Mouse (Mus musculus) left cerebral cortex, adult 9 months (tissue): ENCODE data around the gene Irs1.

Source experiments
- DNase-seq, 2 experiments: peaks; one replicate each; pipeline ENCODE4 v3.0.0; 2022; ENCODE audit warnings: low spot score in 2 of 2

The Irs1 gene

DNA sequence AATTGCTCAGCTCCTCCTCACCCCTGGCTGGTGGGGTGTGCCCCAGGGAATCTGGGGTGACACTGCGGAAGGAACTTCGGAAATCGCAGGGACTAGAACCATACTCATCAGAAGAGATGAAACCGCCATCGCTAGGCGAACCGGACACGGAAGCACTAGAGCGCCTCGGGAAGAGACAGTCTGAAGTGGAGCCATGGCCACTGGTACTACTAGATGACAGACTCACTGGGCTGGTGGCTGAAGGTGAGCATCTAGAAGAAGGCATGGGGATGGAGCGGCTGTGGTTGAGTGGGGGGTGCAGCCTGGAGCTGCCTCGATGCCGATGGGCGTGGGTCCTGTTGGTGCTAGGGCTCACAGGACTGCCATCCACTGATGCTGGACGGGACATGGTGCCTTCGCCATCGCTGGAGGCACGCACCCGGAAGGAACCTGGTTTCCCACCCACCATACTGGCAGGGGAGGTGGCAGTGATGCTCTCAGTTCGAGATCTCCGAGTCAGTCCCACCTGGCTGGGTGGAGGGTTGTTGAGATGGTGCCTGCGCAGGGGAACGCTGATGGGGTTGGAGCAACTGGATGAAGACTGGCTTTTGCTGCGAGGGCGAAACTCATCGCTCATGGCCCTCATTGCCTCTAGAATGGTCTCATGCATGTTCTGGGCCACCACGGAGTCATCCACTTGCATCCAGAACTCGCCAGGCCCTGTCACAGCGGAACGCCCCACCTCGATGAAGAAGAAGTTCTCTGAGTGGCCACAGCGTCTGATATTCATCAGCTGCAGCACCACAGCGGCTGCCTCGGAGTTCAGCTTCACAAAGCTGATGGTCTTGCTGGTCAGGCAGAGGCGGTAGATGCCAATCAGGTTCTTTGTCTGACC is 1.9 kb downstream of the Irs1 start:
- peak in 1 of 2 experiments; percentile 15 for DNase-seq

DNA sequence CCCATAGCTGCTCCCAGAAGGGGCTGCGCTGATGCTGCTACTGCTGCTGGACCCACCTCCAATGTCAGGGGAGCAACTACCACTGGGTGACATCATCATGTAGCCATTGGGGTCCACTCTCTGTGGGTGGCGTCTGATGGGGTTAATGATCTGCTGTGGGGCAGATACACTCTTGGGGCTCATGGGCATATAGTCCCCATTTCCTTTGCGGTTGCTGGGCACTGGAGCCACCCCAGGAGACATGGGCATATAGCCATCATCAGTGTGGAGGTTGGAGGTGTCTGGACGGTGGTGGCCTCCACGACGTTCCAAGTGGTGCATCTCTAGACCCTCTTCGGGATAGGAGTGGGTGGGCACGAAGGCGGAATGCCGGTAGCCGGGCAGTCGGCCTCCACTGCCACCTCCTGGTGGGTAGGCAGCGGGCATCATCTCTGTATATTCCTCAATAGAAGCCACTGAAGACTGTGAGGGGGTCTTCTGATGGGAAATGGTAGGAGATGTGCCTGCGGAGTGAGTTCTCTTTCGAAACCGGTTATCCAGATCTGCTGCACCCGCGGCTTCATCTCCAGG is 2.7 kb downstream of the Irs1 start:
- DNase-seq: peak in 1 of 2 experiments; percentile 6

DNA sequence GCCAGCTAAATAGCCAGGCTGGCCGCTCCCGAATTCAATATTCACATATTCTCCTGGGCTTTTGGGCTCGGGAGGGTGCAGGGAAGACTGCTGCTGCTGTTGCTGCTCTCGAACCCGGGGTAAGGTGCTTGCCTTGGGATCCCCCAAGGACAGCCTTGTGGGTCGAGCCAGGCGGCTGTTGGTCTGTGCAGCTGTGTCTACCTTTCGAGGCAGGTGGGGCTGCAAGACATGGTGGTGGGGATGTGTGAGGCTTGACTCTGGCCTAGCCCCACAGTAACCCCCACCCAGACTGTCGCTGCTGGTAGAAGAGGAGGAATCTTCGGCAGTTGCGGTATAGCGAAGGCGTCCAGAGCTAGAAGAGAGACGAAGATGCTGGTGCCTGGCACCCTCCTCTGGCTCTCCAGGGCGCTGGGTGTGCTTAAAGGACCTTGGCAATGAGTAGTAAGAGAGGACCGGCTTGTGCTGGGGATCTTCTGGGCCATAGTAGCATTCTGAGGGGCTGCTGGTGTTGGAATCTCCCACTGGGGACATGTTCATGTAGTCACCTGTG is 3.4 kb downstream of the Irs1 start:
- no peak for DNase-seq

DNA sequence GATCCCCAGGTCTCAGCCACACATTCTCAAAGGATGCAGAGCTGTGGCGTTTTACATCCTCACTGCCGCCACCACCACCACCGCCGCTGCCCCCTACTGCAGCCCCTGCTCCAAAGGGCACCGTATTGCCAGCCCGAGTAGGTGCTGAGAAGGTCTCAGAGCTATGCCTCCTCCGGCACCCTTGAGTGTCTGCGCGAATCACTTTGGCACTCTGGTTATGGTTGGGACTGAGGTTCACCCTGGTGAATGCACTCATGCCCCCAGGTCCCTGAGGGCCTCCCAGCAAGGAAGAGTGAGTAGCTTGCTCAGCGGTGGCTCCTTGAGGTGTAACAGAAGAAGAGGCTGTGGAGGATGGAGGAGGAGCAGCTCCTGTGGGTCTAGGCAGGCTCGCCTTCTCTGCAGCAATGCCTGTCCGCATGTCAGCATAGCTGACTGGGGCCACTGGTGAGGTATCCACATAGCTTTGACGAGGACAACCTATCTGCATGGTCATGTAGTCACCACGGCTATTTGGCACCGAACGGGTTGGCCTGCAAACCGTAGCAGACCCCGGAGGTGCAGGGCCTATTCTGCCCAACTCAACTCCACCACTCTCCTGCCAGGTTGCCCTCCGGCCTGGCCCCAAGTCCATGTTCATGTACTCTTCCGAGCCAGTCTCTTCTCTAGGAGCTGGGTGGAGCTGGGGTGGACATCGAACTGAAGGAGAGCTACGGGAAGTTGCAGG is 4.0 kb downstream of the Irs1 start:
- DNase-seq: peak in 1 of 2 experiments; percentile 18

GRCm38 (mm10) chr1:82286190-82287051 is 4.8 kb downstream of the Irs1 start:
- no peak for DNase-seq

DNA sequence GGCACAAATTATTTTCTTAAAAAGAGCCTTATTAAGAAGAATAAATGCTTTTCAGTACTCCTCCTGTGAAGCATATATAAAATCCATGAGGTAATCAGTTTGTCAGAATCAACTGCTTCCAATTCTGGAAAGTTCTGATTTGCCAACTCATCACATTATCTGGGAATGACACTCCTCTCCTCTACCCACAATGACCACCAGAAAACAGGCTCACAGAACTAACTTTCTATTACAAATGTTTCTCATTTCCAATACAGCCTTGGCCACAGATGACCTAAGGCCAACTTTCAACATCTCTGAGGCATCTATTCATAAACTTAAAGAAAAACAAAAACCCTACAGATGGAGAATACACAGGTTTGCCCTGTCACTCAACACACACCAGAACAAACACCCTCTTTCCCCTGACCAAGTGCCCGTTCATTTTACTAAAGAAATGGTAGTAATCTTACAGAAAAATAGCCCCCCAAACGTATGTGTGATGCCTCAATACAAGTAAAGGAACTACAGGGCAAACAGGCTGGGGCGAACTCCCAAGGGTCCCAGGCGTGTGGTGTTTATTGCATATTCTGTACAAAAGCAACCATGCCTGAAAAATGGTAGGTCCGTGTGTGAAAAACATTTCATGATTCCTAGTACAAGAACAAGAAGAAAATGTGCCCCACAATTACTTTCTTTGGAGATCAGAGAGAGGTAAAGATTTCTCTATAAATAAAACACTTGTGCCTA is 5.6 kb downstream of the Irs1 start:
- no peak for DNase-seq

GRCm38 (mm10) chr1:82284403-82284802 is 6.8 kb downstream of the Irs1 start:
- DNase-seq: no peak

DNA sequence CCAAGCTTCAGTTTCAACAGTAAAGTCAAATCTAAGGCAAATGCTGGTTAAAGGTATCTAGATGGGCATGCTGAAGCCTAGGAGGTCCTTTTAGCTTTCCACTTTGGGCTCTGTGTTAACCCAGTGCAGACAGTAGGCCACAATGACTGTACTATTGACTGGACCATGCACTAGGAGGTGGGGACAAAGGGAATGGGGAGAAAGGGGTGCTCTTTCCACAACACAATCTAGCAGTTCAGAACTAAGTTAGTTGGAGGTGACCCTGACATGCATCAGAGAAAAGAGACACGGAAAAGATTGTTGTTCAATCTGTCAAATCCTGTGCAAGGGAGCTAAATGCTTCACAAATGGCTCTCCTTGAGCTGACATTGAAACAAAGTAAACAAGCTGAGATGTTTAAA is 7.3 kb downstream of the Irs1 start:
- peak in 1 of 2 experiments; percentile 20 for DNase-seq

- DNase-seq: peak; percentile 69 to 86
These were observed 8.1 kb downstream of the Irs1 start for GRCm38 (mm10) chr1:82282992-82283611.

DNA sequence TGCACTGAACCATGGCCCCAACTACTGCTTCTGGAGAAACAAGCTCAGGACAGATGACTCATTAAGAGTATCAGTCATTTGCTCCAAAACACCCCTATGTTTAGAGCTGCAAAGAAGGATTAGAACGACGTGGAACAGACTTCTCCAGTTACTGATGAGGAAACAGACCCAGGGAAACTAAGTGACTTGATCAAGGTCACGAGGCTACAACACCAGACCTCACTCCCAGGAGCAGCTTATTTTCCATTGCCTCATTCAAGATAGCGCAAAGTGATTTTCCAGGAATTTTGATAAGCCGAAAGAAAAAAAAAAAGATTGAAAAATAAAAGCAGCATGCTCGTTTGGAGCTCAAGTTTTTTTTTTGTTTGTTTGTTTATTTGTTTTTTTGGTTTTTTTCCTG is 9.4 kb downstream of the Irs1 start:
- DNase-seq: no peak

DNA sequence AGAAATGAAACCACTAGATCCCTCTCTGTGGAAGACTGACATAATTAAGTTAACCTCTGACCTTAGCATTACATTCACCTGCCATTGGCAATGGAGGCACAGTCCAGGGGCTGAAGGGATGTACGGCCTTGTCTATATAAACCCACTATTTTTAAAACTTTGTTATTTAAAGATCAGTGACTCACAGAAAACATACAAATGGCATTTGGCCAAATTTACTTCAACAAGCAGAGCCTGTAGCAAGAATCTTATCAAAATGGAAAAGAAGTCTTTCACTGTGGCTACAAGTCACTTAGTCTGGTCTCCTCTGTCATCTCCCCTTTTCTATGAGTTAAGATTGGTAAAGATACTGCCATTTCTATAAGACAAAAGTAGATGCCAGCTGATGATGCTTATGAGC is 11.4 kb downstream of the Irs1 start:
- DNase-seq: no peak

DNA sequence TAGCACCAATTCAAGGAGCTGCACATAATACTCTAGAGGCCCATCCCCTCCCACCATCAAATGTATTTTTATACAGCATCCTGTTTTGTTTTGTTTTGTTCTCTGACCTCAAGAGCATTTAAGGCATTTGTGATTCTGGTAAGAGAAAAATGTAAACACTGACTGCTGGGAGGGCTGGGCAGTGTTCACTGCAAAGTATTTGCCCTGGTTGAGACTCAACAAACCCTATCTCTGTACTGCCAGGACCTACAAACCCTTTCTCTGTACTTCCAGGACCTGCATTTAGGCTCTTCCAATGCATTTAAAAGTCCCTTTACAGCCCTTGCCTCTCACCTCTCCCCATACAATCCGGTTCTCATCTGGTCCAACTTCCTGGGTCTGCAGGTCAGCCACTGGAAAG is 16.9 kb downstream of the Irs1 start:
- no peak for DNase-seq

GRCm38 (mm10) chr1:82273529-82273928 is 17.7 kb downstream of the Irs1 start:
- no peak for DNase-seq

DNA sequence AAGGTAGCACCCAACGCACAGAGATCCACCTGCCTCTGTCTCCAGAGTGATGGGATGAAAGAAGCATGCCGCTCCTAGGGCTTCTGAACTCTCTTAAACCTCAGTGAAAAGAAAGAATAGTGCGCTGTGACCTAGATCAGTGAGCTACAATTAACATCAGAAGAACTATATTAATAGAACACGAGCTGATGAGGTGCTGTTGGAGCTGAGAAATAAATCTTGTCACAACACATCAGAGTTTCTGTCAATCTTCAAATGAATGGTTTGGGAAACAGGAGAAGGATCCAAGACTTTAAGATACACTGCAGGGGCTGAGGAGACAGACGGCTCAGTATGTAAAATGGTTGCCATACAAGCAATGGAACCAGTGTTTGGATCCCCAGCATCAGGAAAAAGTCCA is 19.0 kb downstream of the Irs1 start:
- no peak for DNase-seq

GRCm38 (mm10) chr1:82267547-82267946 is 23.7 kb downstream of the Irs1 start:
- no peak for DNase-seq

DNA sequence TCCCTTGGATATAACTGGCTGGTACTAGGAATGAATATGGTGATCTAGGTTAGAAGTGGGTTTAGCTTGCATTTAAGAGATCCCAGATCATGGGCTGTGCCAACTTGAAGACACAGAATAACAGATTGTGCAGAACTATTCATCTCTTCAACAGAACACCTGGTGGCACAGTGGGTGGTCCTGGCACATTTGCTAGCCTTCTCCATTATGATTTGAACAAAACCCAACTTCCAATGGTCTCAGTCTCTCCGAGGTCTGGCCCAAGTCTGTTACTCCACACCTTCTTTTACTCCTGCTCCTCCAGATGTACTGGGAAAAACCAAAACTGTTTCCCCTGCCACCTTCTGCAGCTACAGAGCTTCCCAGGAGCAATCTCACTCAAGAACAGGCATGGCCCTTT is 28.9 kb downstream of the Irs1 start:
- DNase-seq: peak in 1 of 2 experiments; percentile 5

DNA sequence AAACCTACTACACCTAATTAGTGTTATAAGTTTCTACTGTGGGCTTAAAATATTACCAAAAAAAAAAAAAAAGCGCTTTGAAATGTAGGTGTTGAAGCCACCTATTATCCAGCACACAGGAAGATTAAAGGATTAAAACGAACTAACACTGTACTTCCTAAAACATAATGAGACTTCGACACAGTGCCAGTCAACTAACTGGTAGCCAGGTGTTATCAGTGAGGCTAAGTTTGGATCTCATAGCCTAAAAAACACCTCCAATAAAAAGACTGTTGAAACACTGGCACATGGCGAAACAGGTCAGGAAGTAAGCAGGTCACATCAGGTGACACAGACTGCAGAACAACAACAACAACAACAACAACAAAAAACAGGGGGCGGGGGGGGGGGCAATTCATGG is 29.6 kb downstream of the Irs1 start:
- DNase-seq: no peak

GRCm38 (mm10) chr1:82261053-82261618 is 30.1 kb downstream of the Irs1 start:
- peak in 1 of 2 experiments; percentile 38 for DNase-seq

DNA sequence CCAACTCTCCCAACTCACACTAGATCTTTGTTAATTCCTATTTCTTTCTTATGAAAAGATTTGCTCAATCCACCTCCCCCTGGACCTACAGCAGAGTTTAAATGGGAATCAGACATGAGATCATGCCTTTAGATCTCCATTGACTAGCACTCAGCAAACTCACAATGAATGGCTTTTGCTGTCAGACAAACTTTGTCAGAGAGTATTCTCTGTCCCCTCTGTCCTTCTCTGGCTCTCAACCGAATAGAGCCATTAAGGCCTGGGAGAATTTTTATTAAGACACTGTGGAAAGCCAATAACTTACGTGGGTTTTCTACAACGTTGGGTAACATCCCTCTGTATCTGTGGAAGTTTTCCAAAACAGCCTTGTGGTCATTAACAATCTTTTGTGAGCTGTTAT is 31.2 kb downstream of the Irs1 start:
- DNase-seq: no peak

- no peak for DNase-seq
These were observed 32.9 kb downstream of the Irs1 start for GRCm38 (mm10) chr1:82258331-82258730.
